Mouse (Mus musculus): Measurements from ENCODE around the gene Zbtb16. TPM values are rescaled to one million over a fixed set of nuclear protein-coding genes. Genes with fewer than 3 reads are reported as not detected.

Zbtb16 gene
- polyA plus RNA-seq, 1 experiment, result not detected

GRCm38 (mm10) chr9:48669672-48670071 is 166.3 kb downstream of the Zbtb16 start:
- Histone ChIP-seq H3K27me3 (ENCODE audit: control insufficient read depth, insufficient read depth, insufficient read length) (no peaks in the 10 kb centered on the region), H3K36me3 (ENCODE audit: control insufficient read depth, insufficient read depth) (no peaks in the 10 kb centered on the region), H3ac (ENCODE audit: control insufficient read depth, insufficient read length) (no peak overlapping the region), H3K4me2 (ENCODE audit: low read depth) (no peak overlapping the region), H3K79me2 (ENCODE audit: control insufficient read depth, insufficient read depth) (no peaks in the 10 kb centered on the region), H3K4me3 (no peak overlapping the region)
- TF ChIP-seq TCF12 (IDR thresholded peaks at IDR 0.05; ENCODE audit: insufficient read depth, poor library complexity, severe bottlenecking), result no peak
- no peak for TF ChIP-seq MYOD1 (IDR thresholded peaks at IDR 0.05; ENCODE audit: control insufficient read depth in 1 of 3, insufficient read length in 2 of 3, low read depth in 2 of 3)
- no peak for TF ChIP-seq POLR2AphosphoS2 (IDR thresholded peaks at IDR 0.05; ENCODE audit: insufficient read length, low read depth)
- no peak for TF ChIP-seq TCF3 (IDR thresholded peaks at IDR 0.05; ENCODE audit: insufficient read length, low read depth)
- no peak for TF ChIP-seq POLR2A (IDR thresholded peaks at IDR 0.05; ENCODE audit: insufficient read length, low read depth)
- no peak for TF ChIP-seq E2F4 (IDR thresholded peaks at IDR 0.05; ENCODE audit: insufficient read depth)
- no peak for TF ChIP-seq SRF (IDR thresholded peaks at IDR 0.05; ENCODE audit: control insufficient read depth, insufficient read length, low read depth)
- TF ChIP-seq MYOG (IDR thresholded peaks at IDR 0.05; ENCODE audit: control insufficient read depth in 1 of 3, insufficient read depth in 1 of 3, insufficient read length in 2 of 3, low read depth in 2 of 3), result no peak
- no peak for TF ChIP-seq REST (IDR thresholded peaks at IDR 0.05; ENCODE audit: insufficient read depth, insufficient read length)
- no peak for TF ChIP-seq CEBPB (IDR thresholded peaks at IDR 0.05; ENCODE audit: insufficient read depth, poor library complexity, severe bottlenecking)
- TF ChIP-seq USF1 (IDR thresholded peaks at IDR 0.05; ENCODE audit: low read depth), result no peak
- TF ChIP-seq MAX (IDR thresholded peaks at IDR 0.05; ENCODE audit: low read depth), result no peak

GRCm38 (mm10) chr9:48666702-48667101 is 169.3 kb downstream of the Zbtb16 start:
- Histone ChIP-seq H3K4me2 (ENCODE audit: low read depth) (no peak overlapping the region), H3K79me2 (ENCODE audit: control insufficient read depth, insufficient read depth) (no peaks in the 10 kb centered on the region), H3K4me3 (no peak overlapping the region), H3K27me3 (ENCODE audit: control insufficient read depth, insufficient read depth, insufficient read length) (no peaks in the 10 kb centered on the region), H3K36me3 (ENCODE audit: control insufficient read depth, insufficient read depth) (no peaks in the 10 kb centered on the region), H3ac (ENCODE audit: control insufficient read depth, insufficient read length) (no peak overlapping the region)
- TF ChIP-seq MYOG (IDR thresholded peaks at IDR 0.05; ENCODE audit: control insufficient read depth in 1 of 3, insufficient read depth in 1 of 3, insufficient read length in 2 of 3, low read depth in 2 of 3) (no peak), REST (IDR thresholded peaks at IDR 0.05; ENCODE audit: insufficient read depth, insufficient read length) (no peak), SRF (IDR thresholded peaks at IDR 0.05; ENCODE audit: control insufficient read depth, insufficient read length, low read depth) (no peak), POLR2AphosphoS2 (IDR thresholded peaks at IDR 0.05; ENCODE audit: insufficient read length, low read depth) (no peak), CEBPB (IDR thresholded peaks at IDR 0.05; ENCODE audit: insufficient read depth, poor library complexity, severe bottlenecking) (no peak), TCF12 (IDR thresholded peaks at IDR 0.05; ENCODE audit: insufficient read depth, poor library complexity, severe bottlenecking) (no peak), USF1 (IDR thresholded peaks at IDR 0.05; ENCODE audit: low read depth) (no peak)

GRCm38 (mm10) chr9:48663052-48663433 is 173.0 kb downstream of the Zbtb16 start:
- no peaks in the 10 kb centered on the region for H3K36me3 ChIP-seq (ENCODE audit: control insufficient read depth, insufficient read depth)
- TF ChIP-seq POLR2AphosphoS2 (IDR thresholded peaks at IDR 0.05; ENCODE audit: insufficient read length, low read depth) (no peak), TCF12 (IDR thresholded peaks at IDR 0.05; ENCODE audit: insufficient read depth, poor library complexity, severe bottlenecking) (no peak), MYOD1 (IDR thresholded peaks at IDR 0.05; ENCODE audit: control insufficient read depth in 1 of 3, insufficient read length in 2 of 3, low read depth in 2 of 3) (no peak), USF1 (IDR thresholded peaks at IDR 0.05; ENCODE audit: low read depth) (no peak), E2F4 (IDR thresholded peaks at IDR 0.05; ENCODE audit: insufficient read depth) (no peak), SRF (IDR thresholded peaks at IDR 0.05; ENCODE audit: control insufficient read depth, insufficient read length, low read depth) (no peak), MAX (IDR thresholded peaks at IDR 0.05; ENCODE audit: low read depth) (no peak), TCF3 (IDR thresholded peaks at IDR 0.05; ENCODE audit: insufficient read length, low read depth) (no peak), CEBPB (IDR thresholded peaks at IDR 0.05; ENCODE audit: insufficient read depth, poor library complexity, severe bottlenecking) (no peak), POLR2A (IDR thresholded peaks at IDR 0.05; ENCODE audit: insufficient read length, low read depth) (no peak), REST (IDR thresholded peaks at IDR 0.05; ENCODE audit: insufficient read depth, insufficient read length) (no peak), MYOG (IDR thresholded peaks at IDR 0.05; ENCODE audit: control insufficient read depth in 1 of 3, insufficient read depth in 1 of 3, insufficient read length in 2 of 3, low read depth in 2 of 3) (no peak)
- H3K79me2 ChIP-seq (ENCODE audit: control insufficient read depth, insufficient read depth), result no peaks in the 10 kb centered on the region
- no peak overlapping the region for H3K4me3 ChIP-seq
- H3ac ChIP-seq (ENCODE audit: control insufficient read depth, insufficient read length), result no peak overlapping the region
- H3K4me2 ChIP-seq (ENCODE audit: low read depth), result no peak overlapping the region
- no peaks in the 10 kb centered on the region for H3K27me3 ChIP-seq (ENCODE audit: control insufficient read depth, insufficient read depth, insufficient read length)

- Histone ChIP-seq H3K36me3 (ENCODE audit: control insufficient read depth, insufficient read depth) (no peaks in the 10 kb centered on the region), H3K27me3 (ENCODE audit: control insufficient read depth, insufficient read depth, insufficient read length) (no peaks in the 10 kb centered on the region), H3K4me3 (no peak overlapping the region), H3ac (ENCODE audit: control insufficient read depth, insufficient read length) (no peak overlapping the region), H3K4me2 (ENCODE audit: low read depth) (no peak overlapping the region), H3K79me2 (ENCODE audit: control insufficient read depth, insufficient read depth) (no peaks in the 10 kb centered on the region)
- TF ChIP-seq SRF (IDR thresholded peaks at IDR 0.05; ENCODE audit: control insufficient read depth, insufficient read length, low read depth) (no peak), MYOG (IDR thresholded peaks at IDR 0.05; ENCODE audit: control insufficient read depth in 1 of 3, insufficient read depth in 1 of 3, insufficient read length in 2 of 3, low read depth in 2 of 3) (no peak), CEBPB (IDR thresholded peaks at IDR 0.05; ENCODE audit: insufficient read depth, poor library complexity, severe bottlenecking) (no peak), POLR2AphosphoS2 (IDR thresholded peaks at IDR 0.05; ENCODE audit: insufficient read length, low read depth) (no peak), MYOD1 (IDR thresholded peaks at IDR 0.05; ENCODE audit: control insufficient read depth in 1 of 3, insufficient read length in 2 of 3, low read depth in 2 of 3) (no peak), USF1 (IDR thresholded peaks at IDR 0.05; ENCODE audit: low read depth) (no peak), TCF3 (IDR thresholded peaks at IDR 0.05; ENCODE audit: insufficient read length, low read depth) (no peak), REST (IDR thresholded peaks at IDR 0.05; ENCODE audit: insufficient read depth, insufficient read length) (no peak), MAX (IDR thresholded peaks at IDR 0.05; ENCODE audit: low read depth) (no peak), TCF12 (IDR thresholded peaks at IDR 0.05; ENCODE audit: insufficient read depth, poor library complexity, severe bottlenecking) (no peak)
Observed at GRCm38 (mm10) chr9:48662361-48663051, 173.5 kb downstream of the Zbtb16 start.
